Mouse (Mus musculus) right cerebral cortex, postnatal 4 days (tissue): ENCODE results near the gene Fignl2.
A peak's percentile ranks its signal among the peaks of the same experiment; 100 is the strongest.

Source experiments
- DNase-seq: peaks from one replicate; pipeline ENCODE4 v3.0.0-alpha.2; 2022

Gene Fignl2

DNA sequence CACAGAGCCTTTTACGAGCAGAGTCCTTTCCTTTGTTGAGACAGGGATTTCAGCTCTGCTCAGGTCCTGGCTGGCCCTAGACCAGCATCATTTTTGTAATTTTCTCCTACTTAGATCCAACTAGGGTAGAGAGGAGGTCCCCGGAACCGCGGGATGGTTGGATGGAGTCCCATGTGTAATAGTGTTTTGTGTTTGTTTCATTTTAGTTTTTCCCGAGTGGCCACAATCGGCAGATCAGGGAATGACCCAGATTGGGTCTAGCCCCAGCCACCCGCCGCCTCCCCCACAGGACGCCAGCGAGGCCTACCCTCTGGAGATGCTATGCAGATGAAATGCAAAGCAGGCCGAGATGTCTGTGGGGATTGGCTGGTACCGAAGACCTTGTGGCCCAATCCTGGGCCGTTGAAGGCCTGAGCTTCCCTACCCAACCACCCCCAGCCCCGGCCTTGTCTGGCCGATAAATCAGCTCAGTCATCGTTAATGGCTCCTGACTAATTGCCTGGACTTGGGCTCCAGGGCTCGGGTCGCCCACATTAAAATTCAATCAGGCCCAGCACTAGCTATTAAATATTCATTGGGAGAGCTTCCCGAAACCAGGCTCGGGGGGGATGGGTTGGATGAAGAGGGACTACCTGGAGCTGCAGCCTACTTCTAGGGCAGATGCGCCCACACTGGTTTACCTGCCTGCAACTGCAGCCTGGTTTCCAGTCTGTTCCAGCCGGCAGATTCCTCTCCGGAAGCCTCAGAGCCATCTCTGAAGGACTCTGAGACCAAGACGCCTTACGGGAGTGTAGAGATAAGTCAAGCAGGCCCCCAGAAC lies 14.7 kb upstream of the Fignl2 start:
- DNase-seq = peak; percentile 22

- DNase-seq = no peak
Observed at GRCm38 (mm10) chr15:101092121-101092828, 13.9 kb upstream of the Fignl2 start.

DNA sequence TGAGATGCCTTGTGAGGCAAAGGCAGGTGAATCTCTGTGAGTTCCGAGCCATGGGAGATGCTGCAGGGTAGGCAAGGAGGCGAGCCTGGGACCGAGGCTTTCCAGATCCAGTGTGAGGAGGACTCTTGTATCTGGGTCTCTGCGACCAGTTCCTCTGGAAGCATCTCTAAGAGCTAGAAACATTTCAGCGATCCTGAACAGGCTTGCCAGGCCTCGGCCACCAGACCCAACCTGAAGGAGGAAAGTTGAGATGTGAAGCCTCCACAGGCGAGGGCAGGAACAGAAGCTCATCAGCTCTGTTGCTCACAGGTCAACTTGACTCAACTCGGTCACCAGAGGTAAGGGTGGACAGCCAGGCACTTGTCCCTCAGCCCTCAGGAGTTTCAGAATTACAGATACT lies 13.2 kb upstream of the Fignl2 start:
- DNase-seq = no peak

- DNase-seq = no peak
Observed at GRCm38 (mm10) chr15:101088291-101088690, 9.9 kb upstream of the Fignl2 start.

DNA sequence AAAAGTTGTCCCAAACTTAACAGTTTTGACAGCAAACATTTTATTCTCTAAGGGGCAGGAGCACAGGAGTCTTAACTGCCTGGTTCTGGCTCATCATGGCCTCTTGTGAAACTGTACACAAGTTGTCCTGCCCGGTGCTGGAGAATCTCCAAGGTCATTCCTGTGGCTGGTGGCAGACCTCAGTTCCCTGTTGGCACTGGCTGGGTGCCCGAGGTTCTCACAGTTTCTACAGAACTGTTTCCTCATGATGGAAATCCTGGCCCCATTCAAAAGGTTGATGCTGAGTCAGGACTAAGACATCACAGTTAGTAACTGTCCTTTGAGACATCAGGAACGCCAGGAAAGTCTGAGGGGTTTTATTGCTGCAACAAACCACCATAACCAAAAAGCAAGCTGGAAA lies 8.6 kb upstream of the Fignl2 start:
- DNase-seq = no peak

- DNase-seq = no peak
Observed at GRCm38 (mm10) chr15:101086451-101086850, 8.1 kb upstream of the Fignl2 start.

- no peak for DNase-seq
Observed at GRCm38 (mm10) chr15:101084499-101084898, 6.1 kb upstream of the Fignl2 start.

GRCm38 (mm10) chr15:101082236-101082635 lies 3.9 kb upstream of the Fignl2 start:
- no peak for DNase-seq

DNA sequence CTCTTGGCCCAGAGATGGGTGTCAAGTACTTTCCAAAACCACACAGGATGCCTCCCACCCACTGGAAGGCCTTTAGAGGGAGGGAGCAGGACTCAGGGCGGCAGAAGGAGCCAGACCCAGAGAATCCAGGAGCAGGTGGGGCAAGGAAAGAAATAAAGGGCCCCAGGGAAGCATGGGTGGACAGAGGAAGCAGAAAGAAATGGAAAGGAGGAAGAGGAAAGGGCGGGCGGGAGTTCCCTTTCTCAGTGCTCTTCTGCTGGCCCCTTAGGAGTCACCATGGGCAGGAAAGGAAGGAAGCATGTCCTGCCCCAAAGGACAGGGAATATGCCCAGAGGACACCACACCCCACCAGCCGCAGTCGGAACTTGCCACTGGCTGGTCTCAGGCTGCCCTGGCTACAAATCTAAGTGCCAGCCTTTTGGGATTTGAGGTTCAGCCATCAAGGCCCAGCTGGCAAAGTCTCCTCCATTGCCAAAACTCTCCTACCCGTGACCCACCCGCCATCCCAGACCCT lies 2.7 kb upstream of the Fignl2 start:
- no peak for DNase-seq

- no peak for DNase-seq
Observed at GRCm38 (mm10) chr15:101080031-101080520, 1.7 kb upstream of the Fignl2 start.

DNA sequence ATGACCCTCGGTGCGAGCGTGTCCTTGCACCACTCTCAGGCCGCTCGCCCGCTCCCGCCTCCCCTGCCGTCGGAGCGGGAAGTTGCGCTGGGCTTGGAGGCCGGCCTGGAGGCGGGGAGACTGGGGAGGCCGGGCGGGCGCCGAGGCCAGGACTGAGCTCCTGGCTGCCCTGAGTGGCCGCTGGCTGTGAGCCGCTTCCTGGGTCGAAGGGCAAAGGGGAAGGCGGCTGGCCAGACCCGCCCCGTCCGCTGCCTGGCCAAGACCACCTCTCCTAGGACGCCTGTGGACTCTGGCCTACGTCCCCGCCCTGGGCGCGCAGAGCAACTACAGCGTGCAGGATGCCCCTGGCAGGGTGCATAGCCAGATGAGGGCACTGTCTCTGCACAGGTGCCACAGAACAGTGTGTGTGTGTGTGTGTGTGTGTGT lies 377 bp upstream of the Fignl2 start:
- DNase-seq = peak; percentile 54

DNA sequence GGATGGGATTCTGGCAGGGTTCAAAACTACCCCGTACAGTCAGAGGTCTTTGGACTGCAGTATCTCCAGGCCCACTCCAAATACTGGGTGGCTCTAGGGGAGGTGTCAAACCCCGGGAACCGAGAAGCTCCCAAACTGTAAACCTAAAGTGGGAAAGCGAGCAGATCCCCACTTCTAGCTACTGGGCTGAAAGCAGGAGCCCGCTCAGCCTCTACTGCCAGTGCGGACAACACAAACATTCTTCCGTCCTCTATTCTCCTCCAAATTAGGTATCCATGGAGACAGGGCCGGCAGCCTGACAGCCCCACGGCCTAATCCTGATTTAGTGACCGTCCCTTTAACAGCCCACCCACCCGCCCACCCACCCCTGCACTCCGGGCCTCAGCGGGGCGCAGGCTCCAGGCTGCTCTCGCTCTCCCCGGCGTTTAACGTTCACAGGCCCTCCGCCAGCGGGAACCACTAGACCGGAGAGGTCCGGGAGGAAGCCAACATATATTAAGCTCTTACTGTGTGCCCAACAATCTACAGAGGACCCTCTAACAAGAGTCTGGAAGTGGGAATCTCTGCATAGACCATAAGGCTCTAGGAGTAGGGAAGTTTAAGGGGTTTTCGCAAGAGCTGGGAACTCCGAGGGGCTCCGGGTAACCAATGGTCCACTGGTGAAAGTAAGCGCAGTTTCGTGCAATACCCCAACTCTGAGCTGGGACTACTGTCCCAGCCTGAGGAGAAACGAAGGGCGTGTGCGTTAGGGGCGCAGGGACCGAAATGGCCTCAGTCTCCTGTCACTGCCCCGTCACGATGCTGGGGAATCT lies 1.2 kb downstream of the Fignl2 start:
- DNase-seq = no peak

GRCm38 (mm10) chr15:101076071-101077000 lies 2.0 kb downstream of the Fignl2 start:
- no peak for DNase-seq

- no peak for DNase-seq
Observed at GRCm38 (mm10) chr15:101075656-101076055, 2.7 kb downstream of the Fignl2 start.

DNA sequence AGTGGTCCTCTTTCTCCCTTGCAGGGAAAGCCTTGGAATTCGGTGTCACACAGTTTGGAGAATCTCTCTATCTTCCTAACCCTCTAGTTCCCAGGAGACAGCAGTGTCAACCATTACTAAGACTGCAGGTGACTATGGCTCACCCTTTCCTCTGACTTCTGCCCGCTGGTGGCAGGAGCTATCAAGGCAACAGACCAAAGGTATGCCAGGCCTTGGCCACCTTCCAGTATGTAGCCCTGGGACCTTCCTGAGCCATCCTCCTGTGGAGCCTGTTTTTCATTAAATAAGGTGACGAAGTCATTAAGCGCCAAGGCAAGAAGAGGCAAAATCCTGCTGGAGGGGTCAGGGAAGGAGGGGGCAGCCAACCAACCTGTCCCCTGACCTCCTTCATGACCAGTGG lies 3.2 kb downstream of the Fignl2 start:
- no peak for DNase-seq

GRCm38 (mm10) chr15:101074067-101074466 lies 4.3 kb downstream of the Fignl2 start:
- peak; percentile 16 for DNase-seq

- DNase-seq = no peak
Observed at GRCm38 (mm10) chr15:101072736-101073135, 5.6 kb downstream of the Fignl2 start.

DNA sequence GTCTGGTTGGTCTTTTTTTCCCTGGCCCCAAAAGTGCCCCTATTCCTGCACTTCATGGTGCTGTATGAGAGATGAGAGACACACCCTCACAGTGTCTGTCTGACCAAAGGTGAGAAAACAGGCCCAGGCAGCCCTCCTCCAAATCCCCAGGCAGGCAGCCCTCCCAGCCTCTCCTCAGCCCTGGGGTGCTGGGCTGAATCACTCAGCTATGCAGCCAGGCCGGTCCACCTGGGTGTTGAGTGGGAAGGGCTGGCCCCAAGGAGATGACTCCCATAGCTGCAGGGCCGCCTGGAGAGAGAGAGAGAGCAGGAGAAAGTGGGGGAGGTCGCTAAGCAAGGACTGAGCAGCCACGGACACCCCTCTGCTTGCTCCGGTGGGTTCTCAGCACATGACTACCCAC lies 7.6 kb downstream of the Fignl2 start:
- DNase-seq = no peak

- no peak for DNase-seq
Observed at GRCm38 (mm10) chr15:101069641-101070190, 8.7 kb downstream of the Fignl2 start.

- no peak for DNase-seq
Observed at GRCm38 (mm10) chr15:101068671-101069070, 9.7 kb downstream of the Fignl2 start.

DNA sequence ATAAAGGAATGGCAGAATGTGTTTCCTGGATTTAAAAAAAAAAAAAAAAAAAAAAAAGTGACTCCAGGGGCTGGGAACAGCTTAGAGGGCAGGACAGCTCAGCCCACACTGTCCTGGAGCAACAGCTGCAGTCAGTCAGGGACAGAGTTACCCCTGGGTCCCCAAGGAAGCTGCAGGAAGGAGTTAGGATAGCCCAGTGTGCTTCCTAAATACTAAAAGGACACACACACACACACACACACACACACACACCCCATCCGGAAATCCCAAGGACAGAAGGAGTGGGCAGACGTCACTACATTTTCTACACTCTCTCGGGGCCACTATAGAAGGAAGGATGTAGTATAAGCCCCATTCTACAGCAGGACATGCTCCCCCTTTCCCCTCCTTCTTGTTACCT lies 10.3 kb downstream of the Fignl2 start:
- DNase-seq = no peak
